Mouse (Mus musculus): ENCODE results near the gene Defb46. TPM values are rescaled to one million over a fixed set of nuclear protein-coding genes. Genes with fewer than 3 reads are reported as not detected.

Defb46 gene
- total RNA-seq (2015; ENCODE audit: low replicate concordance): not detected in 2 replicates
- total RNA-seq (2017; ENCODE audit: low replicate concordance): not detected in 2 replicates

DNA sequence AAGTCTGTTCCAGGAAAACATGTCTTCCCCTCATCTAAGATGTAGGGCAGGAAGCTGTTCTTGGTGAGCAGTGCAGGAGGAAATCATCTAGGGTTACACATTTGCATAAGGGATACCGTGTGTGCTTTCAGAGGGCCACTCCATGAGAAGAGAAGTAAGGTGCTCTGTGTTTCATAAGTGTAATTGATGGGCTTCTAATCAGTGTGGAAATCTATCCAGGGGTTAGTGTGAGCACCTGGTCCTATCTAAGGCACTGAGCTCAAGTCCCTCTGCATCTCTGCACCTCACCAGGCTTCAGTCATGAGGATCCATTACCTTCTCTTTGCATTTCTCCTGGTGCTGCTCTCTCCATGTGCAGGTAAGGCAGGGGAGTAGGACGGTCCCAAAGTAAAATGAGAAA lies at the start of gene Defb46:
TSS of gene Defb46 (plus strand) at position 301 of the 400 bp plus-strand sequence.
- ATAC-seq (replicated peaks; ENCODE audit: low FRiP score, poor library complexity, severe bottlenecking): no peak

DNA sequence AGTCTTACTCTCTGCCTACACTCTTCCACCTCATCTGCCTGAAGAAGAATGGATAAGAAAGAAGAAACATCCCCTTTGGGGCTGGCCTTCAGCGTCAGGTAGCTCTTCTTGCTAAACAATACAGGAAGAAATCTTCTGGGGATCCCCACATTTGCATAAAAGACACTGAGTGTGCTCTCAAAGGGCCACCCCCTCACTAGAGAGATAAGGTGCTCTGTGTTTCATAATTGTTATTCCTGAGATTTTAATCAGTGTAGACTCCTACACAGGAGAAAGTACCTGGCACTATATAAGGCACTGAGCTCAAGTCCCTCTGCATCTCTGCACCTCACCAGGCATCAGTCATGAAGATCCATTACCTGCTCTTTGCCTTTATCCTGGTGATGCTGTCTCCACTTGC lies 14.6 kb upstream of the Defb46 start, which contains the start of gene Defb6:
TSS of gene Defb6 (plus strand) at position 318 of the 400 bp plus-strand sequence.
- ATAC-seq (replicated peaks; ENCODE audit: low FRiP score, poor library complexity, severe bottlenecking): no peak

GRCm38 (mm10) chr8:19238101-19238500 lies 1.6 kb upstream of the Defb46 start:
- no peak for ATAC-seq (replicated peaks; ENCODE audit: low FRiP score, poor library complexity, severe bottlenecking)

GRCm38 (mm10) chr8:19247280-19247679 lies 7.6 kb downstream of the Defb46 start, which contains the start of gene Defb5:
Gene Defb5, plus strand, starts transcription at chr8:19247580.
- ATAC-seq (replicated peaks; ENCODE audit: low FRiP score, poor library complexity, severe bottlenecking): no peak

DNA sequence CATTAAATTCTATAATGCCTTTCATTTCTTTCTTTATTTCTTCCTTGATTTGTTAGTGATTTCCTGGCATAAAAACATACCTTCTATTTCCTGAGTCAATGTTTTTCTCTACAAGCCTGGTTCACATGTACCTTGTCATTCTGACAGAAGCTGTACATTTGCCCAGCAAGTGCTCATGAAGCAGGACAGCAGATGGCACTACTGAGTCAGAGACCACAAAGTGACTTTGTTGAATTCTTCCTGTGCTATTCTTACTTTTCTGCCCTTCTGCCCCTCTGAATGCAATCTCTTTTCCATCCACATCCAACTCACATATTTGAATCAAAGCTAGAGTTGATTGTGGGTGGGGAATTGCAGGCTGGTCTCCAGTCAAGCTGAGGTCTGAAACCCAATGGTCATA lies 18.4 kb downstream of the Defb46 start:
- no peak for ATAC-seq (replicated peaks; ENCODE audit: low FRiP score, poor library complexity, severe bottlenecking)

DNA sequence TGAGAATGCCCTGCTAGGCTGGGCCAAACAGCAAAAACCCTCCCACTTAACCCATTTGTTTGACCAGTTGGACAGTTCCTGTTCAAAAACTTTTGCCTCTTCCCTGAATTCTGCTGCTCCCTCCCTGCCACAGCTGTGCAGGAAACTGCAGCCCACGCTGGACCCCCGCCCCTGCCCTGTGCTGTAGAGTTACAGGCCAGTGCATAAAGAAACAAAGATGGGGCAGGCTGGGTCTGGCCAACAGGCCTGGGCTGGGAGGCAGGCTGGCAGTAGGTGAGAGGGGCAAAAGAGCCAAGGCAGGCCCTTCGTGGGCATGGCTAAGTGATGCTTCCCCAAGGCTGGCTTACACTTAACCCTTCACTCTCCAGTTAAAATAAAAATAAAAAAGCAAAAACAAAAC lies 20.0 kb downstream of the Defb46 start:
- no peak for ATAC-seq (replicated peaks; ENCODE audit: low FRiP score, poor library complexity, severe bottlenecking)

Other genes starting within 250 kb of the Defb46 start
- not detected in 2 replicates for gene Defb37, start 248.9 kb upstream of the Defb46 start, total RNA-seq (2015; ENCODE audit: low replicate concordance)
- not detected in 2 replicates for gene Defb37, start 248.9 kb upstream of the Defb46 start, total RNA-seq (2017; ENCODE audit: low replicate concordance)
- not detected in 2 replicates for gene Defb38, start 213.3 kb upstream of the Defb46 start, total RNA-seq (2015; ENCODE audit: low replicate concordance)
- not detected in 2 replicates for gene Defb38, start 213.3 kb upstream of the Defb46 start, total RNA-seq (2017; ENCODE audit: low replicate concordance)
- not detected in 2 replicates for gene Defb39, start 175.1 kb upstream of the Defb46 start, total RNA-seq (2015; ENCODE audit: low replicate concordance)
- gene Defb39, start 175.1 kb upstream of the Defb46 start, total RNA-seq (2017; ENCODE audit: low replicate concordance): not detected in 2 replicates
- not detected in 2 replicates for gene Defb12, start 125.1 kb upstream of the Defb46 start, total RNA-seq (2015; ENCODE audit: low replicate concordance)
- gene Defb12, start 125.1 kb upstream of the Defb46 start, total RNA-seq (2017; ENCODE audit: low replicate concordance): not detected in 2 replicates
- not detected in 2 replicates for gene Defb34, start 116.2 kb upstream of the Defb46 start, total RNA-seq (2015; ENCODE audit: low replicate concordance)
- not detected in 2 replicates for gene Defb34, start 116.2 kb upstream of the Defb46 start, total RNA-seq (2017; ENCODE audit: low replicate concordance)
- gene Gm45826, start 99.1 kb upstream of the Defb46 start, total RNA-seq (2015; ENCODE audit: low replicate concordance): not detected in 2 replicates
- not detected in 2 replicates for gene Gm45826, start 99.1 kb upstream of the Defb46 start, total RNA-seq (2017; ENCODE audit: low replicate concordance)
- gene Defb14, start 45.6 kb upstream of the Defb46 start, total RNA-seq (2015; ENCODE audit: low replicate concordance): not detected in 2 replicates
- gene Defb14, start 45.6 kb upstream of the Defb46 start, total RNA-seq (2017; ENCODE audit: low replicate concordance): not detected in 2 replicates
- gene Defb4, start 41.2 kb upstream of the Defb46 start, total RNA-seq (2015; ENCODE audit: low replicate concordance): not detected in 2 replicates
- not detected in 2 replicates for gene Defb4, start 41.2 kb upstream of the Defb46 start, total RNA-seq (2017; ENCODE audit: low replicate concordance)
- not detected in 2 replicates for gene Defb6, start 14.4 kb upstream of the Defb46 start, total RNA-seq (2015; ENCODE audit: low replicate concordance)
- not detected in 2 replicates for gene Defb6, start 14.4 kb upstream of the Defb46 start, total RNA-seq (2017; ENCODE audit: low replicate concordance)
- not detected in 2 replicates for gene Defb5, start 7.7 kb downstream of the Defb46 start, total RNA-seq (2015; ENCODE audit: low replicate concordance)
- not detected in 2 replicates for gene Defb5, start 7.7 kb downstream of the Defb46 start, total RNA-seq (2017; ENCODE audit: low replicate concordance)
- not detected in 2 replicates for gene Defb3, start 53.4 kb downstream of the Defb46 start, total RNA-seq (2015; ENCODE audit: low replicate concordance)
- gene Defb3, start 53.4 kb downstream of the Defb46 start, total RNA-seq (2017; ENCODE audit: low replicate concordance): not detected in 2 replicates
- gene Defb8, start 207.7 kb downstream of the Defb46 start, total RNA-seq (2015; ENCODE audit: low replicate concordance): not detected in 2 replicates
- not detected in 2 replicates for gene Defb8, start 207.7 kb downstream of the Defb46 start, total RNA-seq (2017; ENCODE audit: low replicate concordance)